Mouse (Mus musculus) forebrain, embryonic 13.5 days (tissue): ENCODE results near the gene Aurka. TPM values are rescaled to one million over a fixed set of nuclear protein-coding genes. Genes with fewer than 3 reads are reported as not detected.

Experiments
- ATAC-seq: fragments of 200-750 bp; cut with Nextera tagmentation; 2 replicates; pipeline ENCODE4 v1.8.0; 2017
- H3K27ac ChIP-seq: fragments of 300-500 bp; sonication (generic); 2 replicates; pipeline ENCODE4 v1.5.1; 2015; ENCODE audit warnings: inconsistent platforms, mild to moderate bottlenecking, moderate library complexity
- H3K27me3 ChIP-seq: fragments of 300-500 bp; sonication (generic); 2 replicates; pipeline ENCODE4 v1.6.1; 2015; ENCODE audit warnings: mild to moderate bottlenecking, inconsistent platforms
- H3K36me3 ChIP-seq: fragments of 300-500 bp; sonication (generic); 2 replicates; pipeline ENCODE4 v1.6.1; 2015; ENCODE audit warnings: mild to moderate bottlenecking, inconsistent platforms; ENCODE audit not compliant: poor library complexity, severe bottlenecking
- H3K4me1 ChIP-seq: fragments of 300-500 bp; sonication (generic); 2 replicates; pipeline ENCODE4 v1.6.1; 2015; ENCODE audit warnings: inconsistent platforms
- H3K4me2 ChIP-seq: fragments of 300-500 bp; sonication (generic); 2 replicates; pipeline ENCODE4 v1.6.1; 2015; ENCODE audit warnings: inconsistent platforms, mild to moderate bottlenecking, moderate library complexity
- H3K4me3 ChIP-seq: fragments of 300-500 bp; sonication (generic); 2 replicates; pipeline ENCODE4 v1.5.1; 2015; ENCODE audit warnings: mild to moderate bottlenecking, inconsistent platforms
- H3K9ac ChIP-seq: fragments of 300-500 bp; sonication (generic); 2 replicates; pipeline ENCODE4 v1.6.1; 2015; ENCODE audit warnings: mild to moderate bottlenecking, inconsistent platforms
- H3K9me3 ChIP-seq: fragments of 300-500 bp; sonication (generic); replicated peaks from 2 replicates; pipeline ENCODE4 v1.6.1; 2016; ENCODE audit warnings: inconsistent platforms
- WGBS: fragments of 180-500 bp; shearing (Covaris S2); methylation state at CpG from one replicate; pipeline ENCODE4 v1.1.7; 2015; 5-methylcytosine and 5-hydroxymethylcytosine counted together
- polyA plus RNA-seq: library from polyadenylated mRNA; unstranded; fragments of >200 nt; fragmentation: Nextera tagmentation; extraction: Ambion mirVana; gene quantifications from 2 replicates; pipeline ENCODE4 v1.2.1, GENCODE M21; 2015

Aurka gene
- polyA plus RNA-seq, 1 experiment from 2014 or later, result 100 TPM

- Histone ChIP-seq H3K36me3 (no peaks in the 10 kb centered on the region), H3K9ac (no peak overlapping the region), H3K27me3 (no peaks in the 10 kb centered on the region), H3K4me3 (no peak overlapping the region), H3K9me3 (no peaks in the 10 kb centered on the region), H3K4me2 (no peak overlapping the region), H3K27ac (no peak overlapping the region), H3K4me1 (no peaks in the 10 kb centered on the region)
- 90% methylated on average over 9 of the region's 9 CpGs for WGBS
- ATAC-seq, result no peak
Measured at GRCm38 (mm10) chr2:172311731-172312130, 58.6 kb downstream of the Aurka start.

GRCm38 (mm10) chr2:172306544-172306943 is 63.8 kb downstream of the Aurka start:
- H3K9me3 ChIP-seq, result no peaks in the 10 kb centered on the region
- H3K36me3 ChIP-seq, result no peaks in the 10 kb centered on the region
- H3K4me3 ChIP-seq, result no peak overlapping the region
- WGBS, result 85% methylated on average over 4 of the region's 4 CpGs
- no peak overlapping the region for H3K4me2 ChIP-seq
- H3K9ac ChIP-seq, result no peak overlapping the region
- no peak for ATAC-seq
- no peak overlapping the region for H3K27ac ChIP-seq
- no peaks in the 10 kb centered on the region for H3K27me3 ChIP-seq
- H3K4me1 ChIP-seq, result peaks cover 11% of the 10 kb centered on the region

Other genes with a start within 250 kb of the Aurka start
- 0.10 and 0.15 TPM in 2 replicates for gene Mc3r, start 122.0 kb downstream of the Aurka start, polyA plus RNA-seq
- 39.5 and 41.9 TPM in 2 replicates for gene Fam210b, start 25.0 kb downstream of the Aurka start, polyA plus RNA-seq
- gene Cstf1, start 146 bp upstream of the Aurka start, polyA plus RNA-seq, result 36.8 and 37.9 TPM in 2 replicates
- 0.05 TPM in 1 of 2 replicates, not detected in the other for gene Cass4, start 23.3 kb upstream of the Aurka start, polyA plus RNA-seq
- 99.2 and 99.3 TPM in 2 replicates for gene Rtf2, start 70.0 kb upstream of the Aurka start, polyA plus RNA-seq
- 1.6 and 2.4 TPM in 2 replicates for gene Gcnt7, start 88.1 kb upstream of the Aurka start, polyA plus RNA-seq
- gene Fam209, start 102.0 kb upstream of the Aurka start, polyA plus RNA-seq, result 0.76 and 0.98 TPM in 2 replicates
- 35.1 and 35.4 TPM in 2 replicates for gene Tfap2c, start 179.1 kb upstream of the Aurka start, polyA plus RNA-seq